Mouse (Mus musculus) hindbrain, embryonic 13.5 days (tissue): ENCODE measurements around the gene Prickle2. TPM values are rescaled to one million over a fixed set of nuclear protein-coding genes. Genes with fewer than 3 reads are reported as not detected.

Experiments used
- ATAC-seq: fragments of 200-750 bp; cut with Nextera tagmentation; 2 replicates; pipeline ENCODE4 v1.8.0; 2017; ENCODE audit warnings: moderate TSS enrichment; ENCODE audit not compliant: low FRiP score
- H3K27ac ChIP-seq: fragments of 300-500 bp; sonication (generic); 2 replicates; pipeline ENCODE4 v1.5.1; 2015; ENCODE audit warnings: inconsistent platforms, mild to moderate bottlenecking, moderate library complexity
- H3K27me3 ChIP-seq: fragments of 300-500 bp; sonication (generic); 2 replicates; pipeline ENCODE4 v1.6.1; 2015; ENCODE audit warnings: mild to moderate bottlenecking, inconsistent platforms
- H3K36me3 ChIP-seq: fragments of 300-500 bp; sonication (generic); 2 replicates; pipeline ENCODE4 v1.6.1; 2015; ENCODE audit warnings: mild to moderate bottlenecking, inconsistent platforms
- H3K4me1 ChIP-seq: fragments of 300-500 bp; sonication (generic); replicated peaks from 2 replicates; pipeline ENCODE4 v1.6.1; 2015; ENCODE audit warnings: inconsistent platforms
- H3K4me2 ChIP-seq: fragments of 300-500 bp; sonication (generic); 2 replicates; pipeline ENCODE4 v1.6.1; 2015; ENCODE audit warnings: inconsistent platforms, mild to moderate bottlenecking, moderate library complexity
- H3K4me3 ChIP-seq: fragments of 300-500 bp; sonication (generic); 2 replicates; pipeline ENCODE4 v1.5.1; 2015; ENCODE audit warnings: mild to moderate bottlenecking, inconsistent platforms
- H3K9ac ChIP-seq: fragments of 300-500 bp; sonication (generic); 2 replicates; pipeline ENCODE4 v1.6.1; 2015; ENCODE audit warnings: mild to moderate bottlenecking, inconsistent platforms
- H3K9me3 ChIP-seq: fragments of 300-500 bp; sonication (generic); 2 replicates; pipeline ENCODE4 v1.6.1; 2016; ENCODE audit warnings: inconsistent platforms
- WGBS: fragments of 180-500 bp; shearing (Covaris S2); methylation state at CpG from one replicate; pipeline ENCODE4 v1.1.7; 2015; 5-methylcytosine and 5-hydroxymethylcytosine counted together
- polyA plus RNA-seq: library from polyadenylated mRNA; unstranded; fragments of >200 nt; fragmentation: Nextera tagmentation; extraction: Ambion mirVana; gene quantifications from 2 replicates; pipeline ENCODE4 v1.2.1, GENCODE M21; 2015

The Prickle2 gene
- polyA plus RNA-seq, 1 experiment from 2014 or later: 14.3 TPM

- Histone ChIP-seq H3K36me3 (peaks cover 18% of the 10 kb centered on the region), H3K27me3 (no peaks in the 10 kb centered on the region), H3K4me3 (no peak overlapping the region), H3K9me3 (peaks cover 7% of the 10 kb centered on the region; the same call in 1 of the 2 replicates), H3K27ac (no peak overlapping the region; the same call in 1 of the 2 replicates), H3K4me1 (peaks cover 12% of the 10 kb centered on the region), H3K4me2 (no peak overlapping the region), H3K9ac (no peak overlapping the region)
- 82% methylated on average over 10 of the region's 10 CpGs for WGBS
- ATAC-seq: no peak
These were observed 324.9 kb downstream of the Prickle2 start for GRCm38 (mm10) chr6:92381085-92381484.

GRCm38 (mm10) chr6:92374826-92375225 lies 331.1 kb downstream of the Prickle2 start:
- Histone ChIP-seq H3K27me3 (no peaks in the 10 kb centered on the region), H3K4me1 (no peaks in the 10 kb centered on the region), H3K9me3 (peaks cover 7% of the 10 kb centered on the region; the same call in 1 of the 2 replicates), H3K4me3 (no peak overlapping the region), H3K27ac (no peak overlapping the region), H3K9ac (no peak overlapping the region), H3K4me2 (no peak overlapping the region), H3K36me3 (peaks cover 25% of the 10 kb centered on the region)
- WGBS: 84% methylated on average over 6 of the region's 6 CpGs
- ATAC-seq: no peak

DNA sequence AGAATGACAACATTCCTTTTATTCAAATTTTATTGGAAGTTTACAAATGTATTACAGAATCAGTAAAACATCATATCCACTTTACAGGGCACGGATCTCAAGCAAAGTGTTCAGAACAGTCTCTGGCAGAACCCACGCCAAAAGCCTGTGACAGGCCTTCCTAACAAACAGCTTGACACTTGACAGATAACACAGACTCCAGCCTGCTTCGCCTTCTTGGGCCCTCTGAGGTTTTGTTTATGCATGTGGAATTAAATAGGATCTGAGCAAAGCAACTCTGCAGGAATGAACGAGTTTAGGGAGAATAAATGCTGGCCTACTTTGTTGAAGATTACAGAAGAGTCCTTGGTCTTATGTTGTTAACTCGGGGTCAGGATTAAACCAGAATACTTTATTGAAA lies 335.1 kb downstream of the Prickle2 start:
- Histone ChIP-seq H3K27ac (no peak overlapping the region), H3K9me3 (peaks cover 17% of the 10 kb centered on the region), H3K27me3 (no peaks in the 10 kb centered on the region), H3K4me3 (no peak overlapping the region), H3K4me2 (no peak overlapping the region), H3K9ac (no peak overlapping the region), H3K4me1 (no peaks in the 10 kb centered on the region), H3K36me3 (peaks cover 11% of the 10 kb centered on the region)
- 68% methylated on average over 5 of the region's 5 CpGs for WGBS
- no peak for ATAC-seq

DNA sequence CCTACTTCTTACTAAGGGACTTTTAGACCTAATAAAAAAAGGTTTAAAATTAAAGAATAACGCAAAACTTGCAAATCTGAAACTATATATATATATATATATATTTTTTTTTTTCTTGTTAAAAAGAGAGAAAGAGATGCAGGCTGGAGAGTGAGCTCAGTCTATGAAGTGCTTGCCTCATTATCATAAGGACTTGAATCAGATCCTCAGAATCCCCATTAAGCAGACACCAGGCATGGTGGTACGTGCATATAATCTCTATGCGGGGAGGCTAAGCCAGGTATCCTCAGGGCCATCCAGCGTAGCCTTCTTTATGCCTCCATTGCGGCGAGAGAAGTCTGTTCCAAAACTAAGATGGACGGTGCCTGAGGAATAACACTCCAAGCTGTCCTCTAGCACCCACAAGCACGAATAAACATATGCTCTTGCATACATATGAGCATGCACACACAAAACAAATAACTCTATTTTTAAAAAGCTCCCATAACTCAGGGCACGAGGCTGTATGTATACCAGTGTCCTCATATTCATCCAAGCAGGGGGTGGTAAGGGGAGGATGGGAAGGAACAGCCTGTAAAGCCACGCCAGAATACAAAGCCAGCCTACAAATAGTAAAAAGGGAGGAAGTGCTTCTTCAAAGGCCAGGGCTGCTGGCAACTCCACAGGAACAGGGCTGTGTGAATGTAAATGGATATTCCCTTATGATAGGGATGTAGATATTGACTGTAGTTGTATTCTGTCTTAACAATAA lies 358.5 kb downstream of the Prickle2 start:
- no peaks in the 10 kb centered on the region for H3K36me3 ChIP-seq
- H3K4me3 ChIP-seq: no peak overlapping the region
- H3K4me1 ChIP-seq: peaks cover 11% of the 10 kb centered on the region
- H3K9me3 ChIP-seq: no peaks in the 10 kb centered on the region
- WGBS: 67% methylated on average over 10 of the region's 10 CpGs
- no peak overlapping the region for H3K27ac ChIP-seq
- H3K9ac ChIP-seq: no peak overlapping the region
- no peak overlapping the region for H3K4me2 ChIP-seq
- H3K27me3 ChIP-seq: no peaks in the 10 kb centered on the region
- ATAC-seq: no peak

DNA sequence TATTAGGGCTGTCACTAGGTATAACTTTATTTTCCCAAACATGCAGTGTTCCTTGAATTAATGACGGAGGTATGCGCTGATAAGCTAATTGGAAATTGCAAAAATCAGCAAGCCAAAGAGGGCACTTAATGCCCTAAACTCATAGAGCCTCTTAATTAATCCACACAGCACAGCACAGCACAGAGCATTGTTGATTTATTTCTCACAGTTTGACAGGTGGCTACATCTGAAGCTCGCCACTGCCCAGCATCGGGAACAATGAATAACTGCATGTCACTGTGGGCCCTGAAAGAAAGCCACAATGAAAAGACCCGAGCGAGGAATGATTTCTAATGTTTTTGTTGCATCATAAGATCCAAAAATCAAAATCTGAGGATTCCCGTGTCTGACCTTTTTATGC lies 359.2 kb downstream of the Prickle2 start:
- no peaks in the 10 kb centered on the region for H3K9me3 ChIP-seq
- H3K4me3 ChIP-seq: no peak overlapping the region
- H3K4me2 ChIP-seq: no peak overlapping the region
- 39% methylated on average over 7 of the region's 7 CpGs for WGBS
- ATAC-seq: no peak
- no peak overlapping the region for H3K9ac ChIP-seq
- peaks cover 11% of the 10 kb centered on the region for H3K4me1 ChIP-seq
- H3K27me3 ChIP-seq: no peaks in the 10 kb centered on the region
- no peak overlapping the region for H3K27ac ChIP-seq
- no peaks in the 10 kb centered on the region for H3K36me3 ChIP-seq

DNA sequence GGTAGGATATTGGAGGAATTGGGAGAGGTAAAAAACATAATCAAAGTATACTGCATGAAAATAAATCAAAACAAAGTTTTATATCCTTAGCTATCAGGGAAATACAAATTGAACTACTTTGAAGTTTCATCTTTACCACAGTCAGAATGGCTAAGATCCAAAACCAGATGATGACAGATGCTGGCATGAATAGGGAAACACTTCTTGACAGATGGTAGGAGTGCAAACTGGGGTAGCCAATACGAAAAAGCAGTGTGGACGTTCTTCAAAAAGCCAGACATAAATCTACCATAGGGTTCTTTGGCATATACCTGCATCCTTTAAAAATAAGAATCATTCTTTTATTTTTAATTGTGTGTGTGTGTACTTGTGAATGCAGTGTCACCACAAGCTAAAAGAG lies 360.8 kb downstream of the Prickle2 start:
- Histone ChIP-seq H3K4me3 (no peak overlapping the region), H3K36me3 (no peaks in the 10 kb centered on the region), H3K9ac (no peak overlapping the region), H3K9me3 (no peaks in the 10 kb centered on the region), H3K4me1 (peaks cover 11% of the 10 kb centered on the region), H3K4me2 (no peak overlapping the region), H3K27ac (no peak overlapping the region), H3K27me3 (no peaks in the 10 kb centered on the region)
- ATAC-seq: no peak
- WGBS: 70% methylated on average over 2 of the region's 2 CpGs

GRCm38 (mm10) chr6:92344588-92344987 lies 361.4 kb downstream of the Prickle2 start:
- no peak overlapping the region for H3K27ac ChIP-seq
- H3K4me2 ChIP-seq: no peak overlapping the region
- no peaks in the 10 kb centered on the region for H3K9me3 ChIP-seq
- no peak overlapping the region for H3K4me3 ChIP-seq
- 96% methylated on average over 3 of the region's 3 CpGs for WGBS
- no peak overlapping the region for H3K9ac ChIP-seq
- H3K36me3 ChIP-seq: no peaks in the 10 kb centered on the region
- ATAC-seq: no peak
- no peaks in the 10 kb centered on the region for H3K27me3 ChIP-seq
- H3K4me1 ChIP-seq: peaks cover 11% of the 10 kb centered on the region

Other genes with a start within 250 kb of the Prickle2 start
- gene A730049H05Rik, start 110.3 kb upstream of the Prickle2 start, polyA plus RNA-seq: 0.41 and 0.97 TPM in 2 replicates
- gene Gm15737, start 163.2 kb upstream of the Prickle2 start, polyA plus RNA-seq: not detected in 2 replicates
- gene Adamts9, start 237.3 kb upstream of the Prickle2 start, polyA plus RNA-seq: 1.7 TPM in 2 replicates